Mouse (Mus musculus): ENCODE measurements around the gene Ptcra. TPM values are rescaled to one million over a fixed set of nuclear protein-coding genes. Genes with fewer than 3 reads are reported as not detected.
"Not testable (repeated sequence)": the region's sequence is repeated elsewhere in the genome, so short reads cannot be mapped to it uniquely, and the experiment has no call there.

Ptcra gene
- total RNA-seq (2014; fragmentation: Nextera tagmentation) (1.3 TPM in 1 of 2 replicates, not detected in the other), total RNA-seq (2017) (not detected in 2 replicates)

- no peak for ATAC-seq (replicated peaks; ENCODE audit: poor library complexity, severe bottlenecking)
These were observed at the start of gene Ptcra for GRCm38 (mm10) chr17:46763544-46763943. TSS of gene Ptcra (minus strand) at chr17:46763712.

- ATAC-seq (replicated peaks; ENCODE audit: poor library complexity, severe bottlenecking): no peak
These were observed 48.9 kb upstream of the Ptcra start for GRCm38 (mm10) chr17:46812442-46812841.

- ATAC-seq (replicated peaks; ENCODE audit: poor library complexity, severe bottlenecking): no peak
These were observed 47.2 kb upstream of the Ptcra start for GRCm38 (mm10) chr17:46810672-46811071.

GRCm38 (mm10) chr17:46809131-46809830, 45.8 kb upstream of the Ptcra start:
- ATAC-seq (replicated peaks; ENCODE audit: poor library complexity, severe bottlenecking): no peak

- ATAC-seq (replicated peaks; ENCODE audit: poor library complexity, severe bottlenecking): no peak
These were observed 44.9 kb upstream of the Ptcra start for GRCm38 (mm10) chr17:46808376-46808775.

GRCm38 (mm10) chr17:46801761-46802160, 38.2 kb upstream of the Ptcra start:
- no peak for ATAC-seq (replicated peaks; ENCODE audit: poor library complexity, severe bottlenecking)

GRCm38 (mm10) chr17:46799680-46800079, 36.2 kb upstream of the Ptcra start:
- ATAC-seq (replicated peaks; ENCODE audit: poor library complexity, severe bottlenecking): peak; percentile 75

GRCm38 (mm10) chr17:46797386-46797785, 33.9 kb upstream of the Ptcra start:
- ATAC-seq (replicated peaks; ENCODE audit: poor library complexity, severe bottlenecking): no peak

- ATAC-seq (replicated peaks; ENCODE audit: poor library complexity, severe bottlenecking): no peak
These were observed 33.2 kb upstream of the Ptcra start for GRCm38 (mm10) chr17:46796743-46797142.

- no peak for ATAC-seq (replicated peaks; ENCODE audit: poor library complexity, severe bottlenecking)
These were observed 29.5 kb upstream of the Ptcra start for GRCm38 (mm10) chr17:46792963-46793362.

- not testable (repeated sequence) for ATAC-seq (replicated peaks; ENCODE audit: poor library complexity, severe bottlenecking)
These were observed 24.5 kb upstream of the Ptcra start for GRCm38 (mm10) chr17:46787974-46788373.

GRCm38 (mm10) chr17:46786952-46787351, 23.4 kb upstream of the Ptcra start:
- ATAC-seq (replicated peaks; ENCODE audit: poor library complexity, severe bottlenecking): no peak

GRCm38 (mm10) chr17:46783222-46783565, 19.7 kb upstream of the Ptcra start:
- no peak for ATAC-seq (replicated peaks; ENCODE audit: poor library complexity, severe bottlenecking)

- ATAC-seq (replicated peaks; ENCODE audit: poor library complexity, severe bottlenecking): peak; percentile 92
These were observed 19.1 kb upstream of the Ptcra start, which contains the start of gene Rpl7l1 for GRCm38 (mm10) chr17:46782341-46783221. TSS of gene Rpl7l1 (minus strand) at chr17:46782672.

GRCm38 (mm10) chr17:46781876-46782275, 18.4 kb upstream of the Ptcra start:
- ATAC-seq (replicated peaks; ENCODE audit: poor library complexity, severe bottlenecking): no peak

- no peak for ATAC-seq (replicated peaks; ENCODE audit: poor library complexity, severe bottlenecking)
These were observed 12.6 kb upstream of the Ptcra start for GRCm38 (mm10) chr17:46776087-46776486.

GRCm38 (mm10) chr17:46775070-46775469, 11.6 kb upstream of the Ptcra start:
- ATAC-seq (replicated peaks; ENCODE audit: poor library complexity, severe bottlenecking): no peak

GRCm38 (mm10) chr17:46774131-46774472, 10.6 kb upstream of the Ptcra start:
- ATAC-seq (replicated peaks; ENCODE audit: poor library complexity, severe bottlenecking): no peak

GRCm38 (mm10) chr17:46773278-46774130, 10.0 kb upstream of the Ptcra start:
- ATAC-seq (replicated peaks; ENCODE audit: poor library complexity, severe bottlenecking): peak; percentile 24; the same call in 1 of the 2 replicates
